Mouse (Mus musculus) brain, adult 2 months (tissue): ENCODE measurements at regions not wholly inside any gene's neighbourhood (a gene's known extent, or its start where the extent isn't known, plus 50 kb on each side); places are given as distances from the start of the nearest gene placed in this dataset.
A peak's percentile ranks its signal among the peaks of the same experiment; 100 is the strongest.

Experiments
- DNase-seq: peaks from one replicate; pipeline ENCODE4 v3.0.0; 2011; ENCODE audit warnings: low read depth, low spot score

GRCm38 (mm10) chr3:63638572-63638971 lies 154.9 kb upstream of the Gm34302 start:
- DNase-seq: no peak

- DNase-seq: peak; percentile 22
Measured at GRCm38 (mm10) chr3:63637913-63638312, 154.2 kb upstream of the Gm34302 start.

DNA sequence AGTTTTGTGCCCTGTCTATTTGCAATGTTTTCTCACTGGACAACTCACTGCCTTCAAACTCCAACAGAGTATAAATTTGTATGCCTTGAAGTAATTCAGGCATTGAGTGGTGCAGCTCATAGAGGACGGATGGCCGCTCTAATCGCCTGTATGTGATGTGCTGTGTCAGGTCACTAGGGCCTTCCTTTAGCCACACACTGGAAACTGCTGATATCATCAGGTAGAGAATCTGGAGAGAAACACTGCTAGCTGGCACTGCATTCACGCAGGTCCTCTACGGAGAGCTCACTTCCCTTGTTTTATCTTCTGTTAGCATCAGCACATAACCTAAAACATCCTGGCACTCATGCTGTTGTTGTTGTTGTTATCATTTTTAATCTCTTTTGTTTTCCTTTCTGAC lies 144.0 kb upstream of the Gm34302 start:
- DNase-seq: no peak

DNA sequence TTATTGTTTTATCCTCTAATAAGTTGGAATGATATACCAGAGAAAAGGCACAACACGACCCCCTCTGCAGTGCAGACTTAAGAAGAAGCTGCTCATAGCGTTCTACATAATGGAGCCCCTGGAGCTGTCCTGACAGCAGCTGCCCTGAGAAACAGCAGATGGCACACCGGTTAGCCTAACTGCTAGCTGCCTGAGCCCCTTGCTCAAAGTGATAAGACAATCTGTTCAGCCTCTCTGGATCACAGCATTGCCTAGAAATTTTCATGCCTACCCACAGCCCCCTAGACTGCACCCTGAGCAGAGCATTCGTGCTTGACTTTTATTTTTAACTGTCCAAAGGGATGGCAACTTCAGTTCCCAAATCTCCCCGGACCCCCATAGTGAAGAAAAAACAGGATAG lies 132.4 kb upstream of the Gm34302 start:
- DNase-seq: no peak

DNA sequence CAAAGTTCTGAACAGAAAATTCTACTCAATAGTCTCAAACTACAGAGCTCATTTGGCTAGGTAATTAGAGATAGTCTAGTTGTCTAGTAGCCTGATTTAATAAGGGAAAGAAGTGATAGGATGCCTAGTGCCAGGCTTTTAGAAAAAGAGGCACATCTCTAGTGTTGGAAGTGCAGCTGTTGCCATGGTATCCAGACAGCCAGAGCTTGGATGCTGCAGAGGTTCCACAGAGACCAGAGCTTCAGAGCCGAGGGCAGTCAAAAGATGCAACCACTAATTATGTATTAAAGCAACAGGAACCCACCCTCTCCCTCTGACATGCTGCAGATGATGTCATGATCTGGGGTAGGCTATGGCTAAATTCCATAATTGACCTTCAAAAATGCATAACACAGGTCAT lies 130.0 kb upstream of the Gm34302 start:
- peak; percentile 71 for DNase-seq

GRCm38 (mm10) chr3:63612767-63613363 lies 129.2 kb upstream of the Gm34302 start:
- no peak for DNase-seq

- no peak for DNase-seq
Measured at GRCm38 (mm10) chr3:63610113-63610919, 126.6 kb upstream of the Gm34302 start.

GRCm38 (mm10) chr3:63609454-63610112 lies 125.9 kb upstream of the Gm34302 start:
- no peak for DNase-seq

- DNase-seq: peak; percentile 60
Measured at GRCm38 (mm10) chr3:63582717-63583696, 99.3 kb upstream of the Gm34302 start.

- no peak for DNase-seq
Measured at GRCm38 (mm10) chr3:63582180-63582579, 98.5 kb upstream of the Gm34302 start.

- peak; percentile 80 for DNase-seq
Measured at GRCm38 (mm10) chr3:63570607-63571353, 87.1 kb upstream of the Gm34302 start.

DNA sequence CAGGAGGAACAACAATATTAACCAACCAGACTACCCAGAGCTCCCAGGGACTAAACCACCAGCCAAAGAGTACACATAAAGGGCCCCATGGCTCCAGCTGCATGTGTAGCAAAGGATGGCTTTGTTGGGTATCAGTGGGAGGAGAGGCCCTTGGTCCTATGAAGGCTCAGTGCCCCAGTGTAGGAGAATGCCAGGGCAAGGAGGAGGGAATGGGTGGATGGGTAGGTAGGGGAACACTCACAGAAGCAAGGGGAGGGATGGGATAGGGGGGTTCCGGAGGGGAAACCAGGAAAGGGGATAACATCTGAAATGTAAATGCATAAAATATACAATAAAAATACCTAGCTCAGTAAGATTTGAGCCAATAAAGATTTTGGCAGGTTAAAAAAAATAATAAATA lies 86.4 kb upstream of the Gm34302 start:
- no peak for DNase-seq

DNA sequence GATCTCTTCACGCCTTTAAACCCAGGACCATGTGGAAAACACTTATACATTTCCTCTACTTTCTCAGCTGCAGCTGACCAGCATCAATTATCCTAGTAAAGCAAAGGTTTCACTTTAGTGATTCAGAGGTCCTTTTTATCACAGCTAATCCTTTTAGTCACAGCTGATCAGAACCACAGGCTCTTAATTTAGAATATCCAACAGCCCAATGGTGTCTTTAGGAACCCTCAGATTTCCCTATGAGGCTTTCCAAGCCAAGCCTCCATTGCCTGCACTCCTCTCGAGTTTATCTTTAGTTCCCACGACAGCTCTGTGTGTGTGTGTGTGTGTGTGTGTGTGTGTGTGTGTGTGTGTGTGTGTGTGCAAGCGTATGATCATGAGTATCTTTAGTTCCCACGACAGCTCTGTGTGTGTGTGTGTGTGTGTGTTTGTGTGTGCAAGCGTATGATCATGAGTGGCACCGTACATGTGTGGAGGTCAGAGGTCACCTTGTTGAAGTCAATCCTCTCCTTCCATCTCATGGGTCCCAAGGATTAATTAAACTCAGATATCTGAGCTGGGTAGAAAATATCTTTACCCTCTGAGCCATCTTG lies 85.4 kb upstream of the Gm34302 start:
- DNase-seq: no peak

- no peak for DNase-seq
Measured at GRCm38 (mm10) chr3:63567726-63568125, 84.0 kb upstream of the Gm34302 start.

GRCm38 (mm10) chr3:63563057-63563456 lies 79.4 kb upstream of the Gm34302 start:
- no peak for DNase-seq

DNA sequence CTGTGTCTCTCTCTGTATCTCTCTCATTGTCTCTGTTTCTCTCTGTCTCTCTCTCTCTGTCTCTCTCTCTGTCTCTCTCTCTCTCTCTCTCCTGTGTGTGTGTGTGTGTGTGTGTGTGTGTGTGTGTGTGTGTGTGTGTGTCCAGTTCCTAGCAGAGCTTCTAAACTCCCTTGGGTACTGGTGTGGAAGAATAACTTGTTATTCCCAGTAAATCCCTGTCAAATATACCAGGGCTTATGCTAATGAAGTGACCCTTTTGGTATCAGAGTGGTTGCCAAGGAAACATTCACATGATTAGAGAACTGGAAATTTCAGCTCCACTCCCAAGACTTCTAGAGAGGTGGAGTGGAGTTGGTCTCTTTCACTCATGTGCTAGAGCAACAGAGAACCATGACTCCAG lies 78.9 kb upstream of the Gm34302 start:
- no peak for DNase-seq

GRCm38 (mm10) chr3:63560745-63561151 lies 77.1 kb upstream of the Gm34302 start:
- DNase-seq: no peak

DNA sequence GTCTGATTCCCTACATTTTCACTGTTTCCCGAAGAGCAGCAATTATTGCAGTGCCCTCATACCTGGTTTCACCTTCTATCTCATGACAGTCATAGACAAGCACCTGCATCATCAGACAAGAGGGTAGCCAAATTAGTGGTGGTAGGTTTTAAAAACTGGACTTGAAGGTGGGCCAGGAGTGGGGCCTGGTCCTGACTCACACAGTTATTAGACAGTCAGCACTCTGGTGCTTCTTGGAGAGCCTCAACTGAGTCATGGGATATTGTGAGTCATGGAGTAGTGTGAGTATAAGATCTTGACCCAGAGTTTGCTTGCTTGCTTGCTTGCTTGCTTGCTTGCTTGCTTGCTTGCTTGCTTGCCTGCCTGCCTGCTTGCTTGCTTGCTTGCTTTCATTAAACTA lies 73.1 kb upstream of the Gm34302 start:
- no peak for DNase-seq

DNA sequence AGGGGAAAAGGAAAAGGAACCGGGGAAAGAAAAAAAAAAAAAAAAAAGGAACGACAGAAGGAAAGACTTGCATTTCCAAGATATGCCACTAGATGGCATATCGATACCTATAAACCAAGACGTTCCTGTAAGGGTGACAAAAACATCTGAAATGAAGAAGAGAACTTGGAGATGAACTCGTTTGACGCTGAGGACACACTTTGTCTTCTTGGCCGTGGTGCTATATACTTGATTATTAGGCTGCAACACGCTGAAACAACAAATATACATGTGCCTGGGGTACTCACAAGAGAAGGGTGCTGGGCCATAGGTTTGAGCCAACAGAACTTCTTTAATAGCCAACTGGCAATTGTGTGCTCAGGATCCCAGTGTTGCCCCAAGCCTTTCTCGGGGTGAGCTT lies 71.2 kb upstream of the Gm34302 start:
- DNase-seq: peak; percentile 73

DNA sequence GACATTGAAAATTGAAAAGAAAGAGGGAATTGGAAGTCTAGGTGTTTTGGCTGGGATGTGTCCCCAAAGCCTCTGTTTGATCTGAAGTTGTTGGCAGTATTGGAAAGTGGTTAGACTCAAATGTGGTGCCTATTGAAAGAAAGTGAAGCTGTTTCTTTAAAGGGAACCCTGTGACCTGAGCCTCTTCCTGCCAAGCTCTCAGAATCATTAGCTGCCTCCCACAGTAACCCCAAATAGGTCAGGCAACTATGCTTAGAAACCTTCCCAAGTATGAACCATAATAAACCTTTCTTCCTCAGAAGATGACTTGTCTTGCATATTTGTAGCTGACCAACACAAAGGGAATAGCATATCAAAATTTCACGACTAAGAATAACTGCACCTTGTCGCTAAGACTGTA lies 69.7 kb upstream of the Gm34302 start:
- DNase-seq: no peak

DNA sequence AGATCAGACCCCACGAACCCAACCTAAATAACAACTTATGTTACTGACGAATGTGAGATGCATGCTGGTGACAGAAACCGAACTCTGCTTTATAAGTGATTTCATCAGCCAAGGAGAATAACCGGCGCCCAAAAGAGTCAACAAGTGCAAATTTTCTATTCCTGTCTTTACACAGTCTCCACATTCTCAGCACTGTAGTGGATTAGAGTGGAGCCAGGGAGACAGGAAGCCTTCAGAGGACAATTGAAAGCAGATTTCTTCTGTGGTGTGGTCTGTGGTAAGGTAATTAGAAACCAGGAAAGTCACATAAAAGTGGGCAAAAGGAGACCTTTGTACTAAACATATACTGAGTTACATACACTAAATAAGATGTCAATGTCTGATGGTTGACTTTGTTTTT lies 68.0 kb upstream of the Gm34302 start:
- DNase-seq: no peak
